Mouse (Mus musculus): ENCODE data around the gene Coa3. TPM values are rescaled to one million over a fixed set of nuclear protein-coding genes. Genes with fewer than 3 reads are reported as not detected.
A peak's percentile ranks its signal among the peaks of the same experiment; 100 is the strongest.

Coa3 gene
- total and polyA plus RNA-seq, 2 experiments = 74.7 to 289 TPM

DNA sequence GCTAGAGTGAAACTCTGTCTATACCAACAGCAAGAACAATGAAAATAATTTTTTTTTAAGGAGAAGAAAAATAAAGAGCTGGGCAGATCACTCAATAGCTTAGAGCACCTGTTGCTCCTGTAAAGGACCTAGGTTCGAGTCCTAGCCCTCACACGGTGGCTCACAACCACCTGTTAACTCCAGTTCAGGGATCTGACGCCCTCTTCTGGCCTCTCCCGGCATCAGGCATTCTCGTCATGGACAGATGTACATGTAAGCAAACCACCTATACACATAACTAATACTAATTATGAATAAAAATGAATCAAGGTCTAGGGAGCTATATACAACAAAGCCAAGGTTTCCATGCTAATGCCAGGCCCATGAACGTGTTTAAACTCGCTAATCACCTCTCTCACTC lies 22.0 kb upstream of the Coa3 start:
- Histone ChIP-seq H3K27ac (replicated peaks; ENCODE audit: insufficient read depth, low read depth, low read length) (no peak overlapping the region), H3K36me3 (ENCODE audit: control insufficient read depth, insufficient read depth, low read length) (peaks cover 20% of the 10 kb centered on the region), H3K27me3 (ENCODE audit: control insufficient read depth, insufficient read depth, low read length) (no peaks in the 10 kb centered on the region), H3K9ac (ENCODE audit: low read depth, low read length) (peak overlapping the region; percentile 82; the same call in 1 of the 2 replicates), H3K4me3 (ENCODE audit: insufficient read depth, low read depth, low read length) (peak overlapping the region; percentile 19; the same call in 1 of the 2 replicates), H3K79me2 (ENCODE audit: control insufficient read depth, insufficient read depth, low read length) (peaks cover 26% of the 10 kb centered on the region), H3K4me1 (ENCODE audit: control insufficient read depth, insufficient read depth, low read length) (peaks cover 6% of the 10 kb centered on the region)
- DNase-seq (ENCODE audit: extremely low read depth, low read depth, low spot score) = no peak
- TF ChIP-seq POLR2A (IDR thresholded peaks at IDR 0.05; ENCODE audit: extremely low read depth, insufficient read depth, low read length) (no peak), CTCF (IDR thresholded peaks at IDR 0.05; ENCODE audit: low read depth, low read length) (peak; percentile 25; the same call in 1 of the 2 replicates)
- 57% methylated on average over 7 of the region's 7 CpGs for WGBS

DNA sequence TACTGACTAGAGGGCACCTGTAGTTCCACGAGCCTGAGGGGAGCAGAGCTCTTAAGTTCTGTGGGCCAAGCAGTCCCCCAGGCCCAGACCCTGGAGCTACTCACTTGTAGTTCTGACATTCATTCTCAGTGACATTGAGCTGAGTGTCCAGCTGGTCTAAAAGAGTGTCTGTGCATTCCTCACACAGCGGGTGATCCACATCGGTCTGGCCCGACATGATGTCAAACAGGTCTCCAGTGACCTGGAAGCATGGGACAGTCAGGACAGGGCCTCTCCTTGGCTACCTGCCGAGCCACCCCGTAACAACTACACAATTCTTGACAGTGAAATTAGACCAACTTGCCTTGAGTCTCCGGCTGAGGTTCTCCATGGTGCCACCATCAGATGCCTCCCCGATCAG lies 16.3 kb upstream of the Coa3 start:
- TF ChIP-seq CTCF (IDR thresholded peaks at IDR 0.05; ENCODE audit: low read depth, low read length) = no peak
- TF ChIP-seq POLR2A (IDR thresholded peaks at IDR 0.05; ENCODE audit: extremely low read depth, insufficient read depth, low read length) = no peak
- Histone ChIP-seq H3K4me3 (ENCODE audit: insufficient read depth, low read depth, low read length) (no peak overlapping the region), H3K27me3 (ENCODE audit: control insufficient read depth, insufficient read depth, low read length) (no peaks in the 10 kb centered on the region), H3K9ac (ENCODE audit: low read depth, low read length) (no peak overlapping the region), H3K27ac (replicated peaks; ENCODE audit: insufficient read depth, low read depth, low read length) (no peak overlapping the region), H3K36me3 (ENCODE audit: control insufficient read depth, insufficient read depth, low read length) (peaks cover 32% of the 10 kb centered on the region), H3K79me2 (ENCODE audit: control insufficient read depth, insufficient read depth, low read length) (peaks cover 9% of the 10 kb centered on the region), H3K4me1 (ENCODE audit: control insufficient read depth, insufficient read depth, low read length) (peaks cover 4% of the 10 kb centered on the region; the same call in 1 of the 2 replicates)
- WGBS = 95% methylated on average over 8 of the region's 8 CpGs
- DNase-seq (ENCODE audit: extremely low read depth, low read depth, low spot score) = no peak

DNA sequence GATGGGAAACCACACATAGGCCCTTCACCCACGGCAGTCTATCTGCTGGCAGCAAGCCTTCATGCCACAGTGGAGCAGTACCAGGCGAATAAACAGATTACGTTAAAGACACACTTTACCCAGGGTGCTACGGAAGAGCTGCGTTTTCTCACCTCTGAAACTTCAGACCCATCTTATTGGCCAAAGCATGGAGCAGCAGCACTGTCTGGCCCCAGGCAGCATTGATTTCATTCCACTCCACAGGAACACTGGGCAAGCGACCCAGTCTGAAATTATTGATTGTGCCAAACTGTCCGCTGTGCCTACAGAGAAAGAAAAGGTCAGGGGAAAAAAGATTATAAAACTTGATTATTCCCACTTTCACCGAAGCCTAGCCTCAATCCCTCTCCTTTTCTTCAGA lies 12.3 kb upstream of the Coa3 start:
- Histone ChIP-seq H3K36me3 (ENCODE audit: control insufficient read depth, insufficient read depth, low read length) (peaks cover 32% of the 10 kb centered on the region), H3K27me3 (ENCODE audit: control insufficient read depth, insufficient read depth, low read length) (no peaks in the 10 kb centered on the region), H3K9ac (ENCODE audit: low read depth, low read length) (no peak overlapping the region), H3K4me3 (ENCODE audit: insufficient read depth, low read depth, low read length) (no peak overlapping the region), H3K27ac (replicated peaks; ENCODE audit: insufficient read depth, low read depth, low read length) (peak overlapping the region; percentile 48), H3K4me1 (ENCODE audit: control insufficient read depth, insufficient read depth, low read length) (peaks cover 6% of the 10 kb centered on the region; the same call in 1 of the 2 replicates), H3K79me2 (ENCODE audit: control insufficient read depth, insufficient read depth, low read length) (no peaks in the 10 kb centered on the region)
- peak; percentile 90 for DNase-seq (ENCODE audit: extremely low read depth, low read depth, low spot score)
- no peak for TF ChIP-seq CTCF (IDR thresholded peaks at IDR 0.05; ENCODE audit: low read depth, low read length)
- no peak for TF ChIP-seq POLR2A (IDR thresholded peaks at IDR 0.05; ENCODE audit: extremely low read depth, insufficient read depth, low read length)
- WGBS = 25% methylated on average over 8 of the region's 8 CpGs

DNA sequence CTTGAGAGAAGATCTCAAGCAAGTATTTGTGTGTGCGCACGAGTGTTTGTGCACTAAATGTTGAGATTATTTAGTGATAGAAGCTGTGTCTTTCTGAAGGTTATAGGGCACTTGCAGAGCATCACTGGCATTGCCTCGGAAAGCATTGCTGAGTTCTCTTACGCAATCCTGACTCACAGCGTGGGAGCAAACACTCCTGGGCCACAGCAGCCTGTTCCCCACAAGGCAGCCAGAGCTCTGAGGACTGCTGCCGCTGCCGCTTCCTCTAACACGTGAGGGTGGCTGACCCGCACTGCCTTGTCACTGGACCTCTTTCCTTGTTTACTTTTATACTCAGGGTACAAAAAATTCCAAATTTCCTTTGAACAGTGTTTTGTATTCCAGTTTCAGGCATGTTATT lies 8.4 kb upstream of the Coa3 start:
- H3K27me3 ChIP-seq (ENCODE audit: control insufficient read depth, insufficient read depth, low read length) = no peaks in the 10 kb centered on the region
- peaks cover 6% of the 10 kb centered on the region; the same call in 1 of the 2 replicates for H3K4me1 ChIP-seq (ENCODE audit: control insufficient read depth, insufficient read depth, low read length)
- DNase-seq (ENCODE audit: extremely low read depth, low read depth, low spot score) = peak; percentile 90
- peaks cover 18% of the 10 kb centered on the region for H3K36me3 ChIP-seq (ENCODE audit: control insufficient read depth, insufficient read depth, low read length)
- no peaks in the 10 kb centered on the region for H3K79me2 ChIP-seq (ENCODE audit: control insufficient read depth, insufficient read depth, low read length)
- H3K27ac ChIP-seq (replicated peaks; ENCODE audit: insufficient read depth, low read depth, low read length) = no peak overlapping the region
- WGBS = 14% methylated on average over 9 of the region's 9 CpGs
- TF ChIP-seq CTCF (IDR thresholded peaks at IDR 0.05; ENCODE audit: low read depth, low read length) (no peak), POLR2A (IDR thresholded peaks at IDR 0.05; ENCODE audit: extremely low read depth, insufficient read depth, low read length) (no peak)
- no peak overlapping the region for H3K9ac ChIP-seq (ENCODE audit: low read depth, low read length)
- no peak overlapping the region for H3K4me3 ChIP-seq (ENCODE audit: insufficient read depth, low read depth, low read length)

DNA sequence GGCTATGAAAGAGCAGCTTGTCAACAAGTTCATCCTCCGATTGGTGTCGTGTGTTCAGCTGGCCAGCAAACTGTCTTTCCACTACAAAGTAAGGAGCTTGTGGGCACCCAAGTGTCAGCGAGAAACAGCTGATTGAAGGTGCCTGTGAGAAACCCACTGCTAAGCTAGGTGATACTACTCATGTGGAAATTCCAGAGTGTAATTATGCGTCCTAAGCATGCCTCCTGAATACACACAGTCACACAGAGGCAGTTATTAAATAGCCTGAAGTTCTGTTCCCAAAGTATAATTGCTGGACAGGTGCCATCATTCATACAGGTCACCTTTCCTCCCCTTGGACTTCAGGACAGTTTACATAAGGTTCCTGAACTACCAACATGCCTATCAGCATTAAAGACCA lies 4.9 kb upstream of the Coa3 start:
- TF ChIP-seq POLR2A (IDR thresholded peaks at IDR 0.05; ENCODE audit: extremely low read depth, insufficient read depth, low read length) (no peak), CTCF (IDR thresholded peaks at IDR 0.05; ENCODE audit: low read depth, low read length) (no peak)
- H3K4me3 ChIP-seq (ENCODE audit: insufficient read depth, low read depth, low read length) = no peak overlapping the region
- WGBS = 70% methylated on average over 4 of the region's 4 CpGs
- H3K27me3 ChIP-seq (ENCODE audit: control insufficient read depth, insufficient read depth, low read length) = no peaks in the 10 kb centered on the region
- peaks cover 2% of the 10 kb centered on the region; the same call in 1 of the 2 replicates for H3K4me1 ChIP-seq (ENCODE audit: control insufficient read depth, insufficient read depth, low read length)
- H3K79me2 ChIP-seq (ENCODE audit: control insufficient read depth, insufficient read depth, low read length) = no peaks in the 10 kb centered on the region
- no peak overlapping the region for H3K27ac ChIP-seq (replicated peaks; ENCODE audit: insufficient read depth, low read depth, low read length)
- no peak for DNase-seq (ENCODE audit: extremely low read depth, low read depth, low spot score)
- H3K9ac ChIP-seq (ENCODE audit: low read depth, low read length) = no peak overlapping the region
- peaks cover 6% of the 10 kb centered on the region; the same call in 1 of the 2 replicates for H3K36me3 ChIP-seq (ENCODE audit: control insufficient read depth, insufficient read depth, low read length)

DNA sequence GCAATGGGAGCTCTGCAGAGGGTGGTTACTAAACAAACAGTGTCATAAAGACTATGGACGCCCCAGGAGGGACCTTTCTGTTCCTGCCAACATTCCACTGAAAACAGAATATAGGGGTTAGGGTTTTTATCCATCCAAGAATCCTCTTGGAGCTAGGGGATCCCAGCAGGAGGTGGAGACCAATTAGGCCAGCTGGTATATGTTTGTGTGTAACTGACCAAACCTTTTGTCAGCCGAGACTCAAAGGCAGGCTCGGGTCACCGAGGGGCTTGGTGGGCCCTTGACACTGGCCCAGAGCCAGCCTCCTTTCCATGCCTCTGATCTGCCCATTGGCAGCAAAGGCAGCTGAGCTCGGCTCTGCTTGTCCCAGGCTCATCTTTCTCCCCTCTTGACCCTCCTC lies 4.0 kb upstream of the Coa3 start:
- H3K9ac ChIP-seq (ENCODE audit: low read depth, low read length) = no peak overlapping the region
- H3K27ac ChIP-seq (replicated peaks; ENCODE audit: insufficient read depth, low read depth, low read length) = no peak overlapping the region
- 50% methylated on average over 5 of the region's 5 CpGs for WGBS

More for the DNA sequence above, 4.0 kb upstream of the Coa3 start:
- no peaks in the 10 kb centered on the region for H3K36me3 ChIP-seq (ENCODE audit: control insufficient read depth, insufficient read depth, low read length)
- H3K27me3 ChIP-seq (ENCODE audit: control insufficient read depth, insufficient read depth, low read length) = no peaks in the 10 kb centered on the region
- H3K4me1 ChIP-seq (ENCODE audit: control insufficient read depth, insufficient read depth, low read length) = peaks cover 4% of the 10 kb centered on the region; the same call in 1 of the 2 replicates
- no peaks in the 10 kb centered on the region for H3K79me2 ChIP-seq (ENCODE audit: control insufficient read depth, insufficient read depth, low read length)
- no peak overlapping the region for H3K4me3 ChIP-seq (ENCODE audit: insufficient read depth, low read depth, low read length)
- no peak for TF ChIP-seq POLR2A (IDR thresholded peaks at IDR 0.05; ENCODE audit: extremely low read depth, insufficient read depth, low read length)
- no peak for TF ChIP-seq CTCF (IDR thresholded peaks at IDR 0.05; ENCODE audit: low read depth, low read length)
- DNase-seq (ENCODE audit: extremely low read depth, low read depth, low spot score) = no peak
